Mouse (Mus musculus) kidney, embryonic 16.5 days (tissue): ENCODE measurements around the gene Rfc2. TPM values are rescaled to one million over a fixed set of nuclear protein-coding genes. Genes with fewer than 3 reads are reported as not detected.

ENCODE experiments used
- ATAC-seq: fragments of 200-750 bp; cut with Nextera tagmentation; 2 replicates; pipeline ENCODE4 v1.8.0; 2017; ENCODE audit warnings: moderate TSS enrichment; ENCODE audit not compliant: low FRiP score, low TSS enrichment
- H3K27ac ChIP-seq: fragments of 300-500 bp; sonication (generic); 2 replicates; pipeline ENCODE4 v1.5.1; 2014; ENCODE audit warnings: low read length
- H3K27me3 ChIP-seq: fragments of 300-500 bp; sonication (generic); 2 replicates; pipeline ENCODE4 v1.6.1; 2014; ENCODE audit warnings: low read length, control low read depth, mixed read lengths; ENCODE audit not compliant: insufficient read depth
- H3K36me3 ChIP-seq: fragments of 300-500 bp; sonication (generic); 2 replicates; pipeline ENCODE4 v1.6.1; 2014; ENCODE audit warnings: low read length, control low read depth, mixed read lengths; ENCODE audit not compliant: insufficient read depth
- H3K4me1 ChIP-seq: fragments of 300-500 bp; sonication (generic); 2 replicates; pipeline ENCODE4 v1.6.1; 2014; ENCODE audit warnings: low read length, control low read depth, mixed read lengths; ENCODE audit not compliant: insufficient read depth
- H3K4me2 ChIP-seq: fragments of 300-500 bp; sonication (generic); replicated peaks from 2 replicates; pipeline ENCODE4 v1.6.1; 2014; ENCODE audit warnings: low read depth, low read length
- H3K4me3 ChIP-seq: fragments of 300-500 bp; sonication (generic); 2 replicates; pipeline ENCODE4 v1.5.1; 2014; ENCODE audit warnings: mild to moderate bottlenecking, low read length
- H3K9ac ChIP-seq: fragments of 300-500 bp; sonication (generic); replicated peaks from 2 replicates; pipeline ENCODE4 v1.6.1; 2014; ENCODE audit warnings: low read length
- H3K9me3 ChIP-seq: fragments of 300-500 bp; sonication (generic); 2 replicates; pipeline ENCODE4 v1.6.1; 2016; ENCODE audit warnings: low read length, control low read depth
- WGBS: fragments of 180-500 bp; shearing (Covaris S2); extraction: QIAGEN DNeasy Blood & Tissue Kit; methylation state at CpG from one replicate; pipeline ENCODE4 v1.1.7; 2014; 5-methylcytosine and 5-hydroxymethylcytosine counted together
- polyA plus RNA-seq: library from polyadenylated mRNA; unstranded; fragments of >200 nt; fragmentation: Nextera tagmentation; extraction: Ambion mirVana; gene quantifications from 2 replicates; pipeline ENCODE4 v1.2.1, GENCODE M21; 2015

The Rfc2 gene
- polyA plus RNA-seq, 1 experiment from 2014 or later: 302 TPM

DNA sequence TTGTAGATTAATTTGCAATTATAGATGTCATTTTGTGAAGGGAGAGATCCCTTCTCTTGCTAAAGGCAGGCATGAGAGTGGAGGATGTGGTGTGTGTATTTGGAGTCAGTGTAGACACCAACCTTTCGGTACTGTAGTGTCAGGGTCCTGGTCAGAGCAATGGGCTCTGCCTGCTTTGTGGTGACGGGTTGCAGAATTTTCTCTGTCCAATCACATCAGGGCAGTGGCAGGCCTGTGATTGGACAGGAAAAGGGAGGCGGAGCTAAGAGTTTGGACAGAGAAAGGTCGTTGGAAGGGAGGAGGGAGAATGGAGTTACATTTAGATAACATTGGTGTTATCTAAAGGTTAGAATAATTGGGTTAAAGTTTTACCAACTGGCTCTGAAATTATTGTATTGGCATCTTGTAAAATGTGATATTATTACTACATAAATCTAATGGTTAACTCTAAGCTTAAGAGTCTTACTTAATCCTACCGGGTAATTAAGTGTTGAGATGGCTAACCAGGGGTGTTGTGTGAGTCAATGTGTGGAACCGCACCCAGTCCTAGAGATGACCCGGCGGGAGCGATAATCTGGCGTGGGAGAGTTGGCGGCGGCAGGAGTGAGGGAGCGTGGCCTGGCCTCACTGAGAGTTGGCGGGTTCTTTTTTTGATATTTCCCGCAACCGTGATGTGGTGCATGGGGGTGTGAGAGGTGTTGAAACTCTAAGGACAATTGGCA lies 20.6 kb upstream of the Rfc2 start:
- 0 out of 2 replicates have a peak, but pooled peaks cover 3% of the 10 kb centered on the region for H3K9me3 ChIP-seq
- H3K36me3 ChIP-seq: no peaks in the 10 kb centered on the region
- H3K4me1 ChIP-seq: peaks cover 5% of the 10 kb centered on the region
- no peak overlapping the region for H3K4me3 ChIP-seq
- H3K27me3 ChIP-seq: no peaks in the 10 kb centered on the region
- no peak overlapping the region for H3K4me2 ChIP-seq
- no peak overlapping the region for H3K9ac ChIP-seq
- H3K27ac ChIP-seq: no peak overlapping the region
- WGBS: 81% methylated on average over 16 of the region's 16 CpGs
- ATAC-seq: no peak

- no peak overlapping the region for H3K4me2 ChIP-seq
- H3K27me3 ChIP-seq: no peaks in the 10 kb centered on the region
- 96% methylated on average over 2 of the region's 2 CpGs for WGBS
- no peak for ATAC-seq
- no peak overlapping the region for H3K4me3 ChIP-seq
- H3K4me1 ChIP-seq: peaks cover 10% of the 10 kb centered on the region; the same call in 1 of the 2 replicates
- no peak overlapping the region for H3K27ac ChIP-seq
- H3K9ac ChIP-seq: no peak overlapping the region
- H3K36me3 ChIP-seq: no peaks in the 10 kb centered on the region
- H3K9me3 ChIP-seq: 0 out of 2 replicates have a peak, but pooled peaks cover 3% of the 10 kb centered on the region
Observed at GRCm38 (mm10) chr5:134564272-134564671, 16.9 kb upstream of the Rfc2 start.

GRCm38 (mm10) chr5:134565696-134566095 lies 15.5 kb upstream of the Rfc2 start:
- H3K9ac ChIP-seq: no peak overlapping the region
- no peaks in the 10 kb centered on the region for H3K36me3 ChIP-seq
- H3K27me3 ChIP-seq: no peaks in the 10 kb centered on the region
- no peak overlapping the region for H3K4me2 ChIP-seq
- WGBS: 89% methylated on average over 6 of the region's 6 CpGs
- 0 out of 2 replicates have a peak, but pooled peaks cover 3% of the 10 kb centered on the region for H3K9me3 ChIP-seq
- peaks cover 15% of the 10 kb centered on the region; the same call in 1 of the 2 replicates for H3K4me1 ChIP-seq
- no peak for ATAC-seq
- no peak overlapping the region for H3K27ac ChIP-seq
- H3K4me3 ChIP-seq: no peak overlapping the region

DNA sequence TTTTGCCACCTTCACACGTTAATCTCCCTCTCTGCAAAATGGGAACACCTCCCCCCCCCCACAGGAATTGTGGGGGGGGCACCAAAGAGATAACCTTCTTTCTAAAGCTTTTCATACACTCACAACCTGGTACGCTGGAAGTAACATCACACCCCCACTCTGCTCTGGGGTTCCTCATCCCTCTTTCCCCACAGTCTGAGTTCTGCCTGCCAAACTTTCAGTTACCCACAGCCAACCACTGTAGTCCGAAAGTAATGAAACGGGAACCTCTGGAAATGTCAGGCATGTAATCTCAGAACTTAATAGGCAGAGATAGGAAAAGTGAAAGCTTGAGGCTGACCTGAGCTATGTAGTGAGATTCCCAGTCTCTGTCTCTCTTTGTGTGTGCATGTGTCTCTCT lies 13.7 kb upstream of the Rfc2 start:
- 82% methylated on average over 4 of the region's 4 CpGs for WGBS

DNA sequence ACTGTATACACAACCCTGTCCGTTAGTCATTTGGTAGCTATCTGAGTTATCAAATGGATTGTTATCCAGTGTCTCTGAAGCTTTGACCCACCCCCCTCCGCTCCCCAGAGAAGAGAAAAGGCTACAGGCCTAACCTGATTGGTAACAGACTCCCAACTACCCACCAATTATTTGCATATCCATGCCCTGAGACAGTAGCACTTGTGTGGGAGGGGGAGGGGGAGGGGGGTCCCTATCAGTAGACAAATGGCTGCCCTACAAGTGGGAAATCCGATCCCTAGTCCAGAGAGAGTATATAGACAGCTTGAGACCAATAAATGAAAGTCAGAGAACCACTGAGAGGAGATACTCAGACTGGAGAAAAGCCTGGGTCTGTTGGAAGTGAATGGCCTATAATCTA lies 13.1 kb upstream of the Rfc2 start:
- 0 out of 2 replicates have a peak, but pooled peaks cover 3% of the 10 kb centered on the region for H3K9me3 ChIP-seq
- 71% methylated on average over 3 of the region's 3 CpGs for WGBS
- H3K9ac ChIP-seq: no peak overlapping the region
- ATAC-seq: no peak
- H3K27ac ChIP-seq: peak overlapping the region; percentile 86
- H3K36me3 ChIP-seq: no peaks in the 10 kb centered on the region
- peaks cover 24% of the 10 kb centered on the region for H3K4me1 ChIP-seq
- H3K27me3 ChIP-seq: no peaks in the 10 kb centered on the region
- no peak overlapping the region for H3K4me3 ChIP-seq
- H3K4me2 ChIP-seq: no peak overlapping the region

More for the DNA sequence above, 13.7 kb upstream of the Rfc2 start:
- H3K27ac ChIP-seq: no peak overlapping the region
- H3K9me3 ChIP-seq: 0 out of 2 replicates have a peak, but pooled peaks cover 3% of the 10 kb centered on the region
- no peaks in the 10 kb centered on the region for H3K36me3 ChIP-seq
- no peaks in the 10 kb centered on the region for H3K27me3 ChIP-seq
- H3K4me2 ChIP-seq: no peak overlapping the region
- peaks cover 19% of the 10 kb centered on the region for H3K4me1 ChIP-seq
- H3K9ac ChIP-seq: no peak overlapping the region
- H3K4me3 ChIP-seq: no peak overlapping the region
- no peak for ATAC-seq

DNA sequence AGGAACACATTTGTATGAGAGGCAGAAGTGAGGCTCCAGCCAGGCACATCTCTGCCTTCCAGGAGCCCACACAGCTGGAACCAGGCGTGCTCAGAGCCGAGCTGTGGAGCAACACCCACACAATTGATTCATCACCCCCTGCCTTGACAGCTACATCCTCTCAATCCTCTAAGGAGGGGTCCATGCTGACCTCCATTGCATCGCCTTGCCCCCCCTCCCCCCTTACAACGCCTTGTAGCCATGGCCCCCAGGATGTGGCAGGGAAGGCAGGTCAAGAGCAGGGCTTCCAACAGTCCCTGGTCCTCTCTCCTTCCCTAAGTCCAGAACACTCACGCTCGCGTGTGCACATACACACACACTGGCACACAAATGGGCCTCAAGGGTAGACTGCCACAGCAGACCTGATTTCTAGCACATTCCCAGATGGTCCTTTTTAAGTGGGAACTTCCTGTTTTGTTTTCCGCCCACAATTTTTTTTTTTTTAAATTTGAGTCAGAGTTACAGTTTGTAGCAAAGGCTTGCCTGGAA lies 12.1 kb upstream of the Rfc2 start:
- ATAC-seq: peak; percentile 75
- H3K27ac ChIP-seq: peak overlapping the region; percentile 86
- 32% methylated on average over 8 of the region's 8 CpGs for WGBS
- H3K4me1 ChIP-seq: peaks cover 27% of the 10 kb centered on the region
- H3K9ac ChIP-seq: no peak overlapping the region
- no peak overlapping the region for H3K4me2 ChIP-seq
- H3K27me3 ChIP-seq: no peaks in the 10 kb centered on the region
- H3K4me3 ChIP-seq: no peak overlapping the region
- 0 out of 2 replicates have a peak, but pooled peaks cover 3% of the 10 kb centered on the region for H3K9me3 ChIP-seq
- no peaks in the 10 kb centered on the region for H3K36me3 ChIP-seq

GRCm38 (mm10) chr5:134571730-134572507 lies 9.2 kb upstream of the Rfc2 start:
- Histone ChIP-seq H3K36me3 (no peaks in the 10 kb centered on the region), H3K4me2 (peak overlapping the region; percentile 82), H3K9me3 (no peaks in the 10 kb centered on the region), H3K9ac (peak overlapping the region; percentile 64), H3K4me3 (peak overlapping the region; percentile 50), H3K27ac (peak overlapping the region; percentile 90), H3K27me3 (no peaks in the 10 kb centered on the region), H3K4me1 (peaks cover 27% of the 10 kb centered on the region)
- under 1% methylated on average over 23 of the region's 23 CpGs for WGBS
- ATAC-seq: peak; percentile 59

DNA sequence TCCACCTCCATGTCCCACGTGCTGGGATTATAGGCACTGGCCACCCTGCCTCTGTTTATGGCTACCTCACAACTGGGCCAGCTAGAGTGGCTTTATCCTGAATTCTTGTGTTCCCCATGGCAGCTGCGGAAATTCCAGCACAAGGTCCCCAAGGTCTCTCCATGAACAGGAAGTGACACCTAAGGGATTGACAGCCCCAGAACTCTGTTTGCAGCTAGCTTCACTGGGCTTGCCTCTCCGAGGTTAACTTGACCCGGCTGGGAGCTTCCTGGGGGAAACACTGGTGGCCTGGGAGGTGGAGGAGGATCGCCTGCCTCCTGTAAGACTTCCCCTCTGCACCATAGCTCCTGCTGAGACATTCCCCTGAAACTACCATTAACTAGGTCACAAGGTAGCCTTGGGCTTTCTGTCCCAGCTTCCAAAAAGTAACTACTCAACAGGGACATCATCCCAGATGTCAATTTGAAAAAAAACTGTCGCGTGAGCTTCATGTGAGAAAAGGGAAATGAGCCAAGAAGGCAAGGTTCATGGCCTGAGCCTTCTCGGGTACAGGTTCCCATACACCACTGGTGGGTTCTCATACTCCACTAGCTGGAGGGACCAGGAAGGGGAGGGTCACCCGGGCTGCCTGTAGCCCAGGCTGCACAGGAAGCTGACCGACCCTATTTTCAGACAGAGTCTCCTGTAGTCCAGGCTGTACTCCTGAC lies 8.5 kb upstream of the Rfc2 start:
- H3K27me3 ChIP-seq: no peaks in the 10 kb centered on the region

GRCm38 (mm10) chr5:134575833-134576232 lies 5.3 kb upstream of the Rfc2 start:
- no peak overlapping the region for H3K4me3 ChIP-seq
- ATAC-seq: no peak
- no peak overlapping the region for H3K4me2 ChIP-seq
- no peaks in the 10 kb centered on the region for H3K27me3 ChIP-seq
- H3K4me1 ChIP-seq: peaks cover 12% of the 10 kb centered on the region
- WGBS: 94% methylated on average over 5 of the region's 5 CpGs
- H3K9me3 ChIP-seq: no peaks in the 10 kb centered on the region
- H3K27ac ChIP-seq: no peak overlapping the region
- no peaks in the 10 kb centered on the region for H3K36me3 ChIP-seq
- H3K9ac ChIP-seq: no peak overlapping the region

More for the DNA sequence above, 8.5 kb upstream of the Rfc2 start:
- Histone ChIP-seq H3K4me2 (peak overlapping the region; percentile 82), H3K36me3 (no peaks in the 10 kb centered on the region), H3K4me3 (peak overlapping the region; percentile 50), H3K9ac (peak overlapping the region; percentile 64), H3K27ac (peak overlapping the region; percentile 90), H3K4me1 (peaks cover 27% of the 10 kb centered on the region), H3K9me3 (no peaks in the 10 kb centered on the region)
- peak; percentile 39; the same call in 1 of the 2 replicates for ATAC-seq
- 24% methylated on average over 10 of the region's 10 CpGs for WGBS
